Mouse (Mus musculus) naive thymus-derived CD4-positive, alpha-beta T cell, adult 2 months (primary cell): ENCODE data around the gene Vcl.

ENCODE experiments used
- DNase-seq: peaks from one replicate; pipeline ENCODE4 v3.0.0-alpha.2; 2011; ENCODE audit warnings: low read depth

Gene Vcl

DNA sequence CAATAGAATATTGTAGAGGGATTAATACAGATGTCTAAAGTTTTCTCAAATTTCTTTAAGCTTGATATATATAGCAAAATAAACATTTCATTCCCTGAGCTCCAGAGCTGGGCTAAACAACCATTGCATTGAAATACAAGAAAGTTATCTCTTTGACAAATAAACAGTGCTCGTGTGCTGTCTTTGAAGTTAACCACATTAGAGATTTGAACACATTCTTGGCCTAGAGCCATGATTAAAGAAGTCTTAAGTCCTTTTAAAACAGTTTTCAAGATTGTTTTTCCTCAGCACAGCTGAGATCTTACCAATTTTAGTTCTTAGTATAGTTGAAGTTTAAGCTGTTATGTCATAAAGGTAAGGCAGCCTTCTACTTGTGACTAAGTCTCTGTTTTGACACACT, 135.1 kb downstream of the Vcl start:
- DNase-seq: peak; percentile 51

DNA sequence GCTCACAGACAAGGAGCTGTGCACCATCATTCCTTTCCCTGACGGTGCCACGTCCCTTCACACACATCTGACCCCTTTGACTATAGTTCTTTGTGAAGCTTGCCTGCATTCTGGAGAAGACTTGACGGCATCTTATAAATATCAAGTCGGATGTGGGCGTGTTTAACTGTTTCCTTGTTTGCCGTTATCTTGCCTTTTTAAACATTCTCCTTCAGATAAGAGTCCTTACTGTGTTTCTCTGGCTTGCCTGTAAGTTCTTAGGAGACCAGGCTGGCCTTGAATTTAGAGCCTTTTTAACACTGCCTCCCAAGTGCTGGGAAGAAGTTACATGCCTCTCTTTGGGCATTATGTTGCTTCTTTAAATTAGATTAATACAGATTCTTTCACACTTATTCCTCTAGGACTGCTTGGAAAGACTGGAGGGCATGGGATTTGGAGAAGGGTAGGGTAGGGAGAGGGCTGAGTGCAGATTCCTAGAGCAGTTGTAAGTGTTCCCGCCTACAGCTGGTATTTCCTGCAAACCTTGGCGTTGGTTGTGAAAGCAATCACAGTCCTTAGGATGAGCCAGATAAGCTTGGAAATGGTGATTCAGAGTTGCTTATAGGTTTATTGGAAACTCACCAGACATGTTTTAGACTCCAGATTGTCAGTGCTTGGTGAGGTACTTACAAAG, 136.4 kb downstream of the Vcl start:
- no peak for DNase-seq

DNA sequence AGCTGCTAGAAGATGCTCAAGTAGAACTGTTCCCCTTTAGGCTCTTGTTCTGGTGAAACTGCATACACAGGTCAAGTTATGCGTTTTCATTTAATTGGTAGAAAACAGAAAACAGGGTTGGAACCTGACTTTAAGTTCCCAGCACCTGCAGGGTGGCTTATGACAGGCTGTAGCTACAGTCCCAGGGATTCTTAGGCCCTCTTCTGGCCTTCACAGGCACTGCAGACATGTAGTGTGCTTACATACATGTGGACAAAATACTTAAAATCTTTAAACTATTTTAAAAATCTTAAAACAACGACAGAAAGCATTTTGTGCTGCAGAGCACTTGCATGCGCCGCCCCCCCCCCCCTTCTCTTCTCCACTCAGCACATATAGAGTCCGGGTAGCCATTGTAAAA, 140.4 kb downstream of the Vcl start:
- DNase-seq: peak; percentile 14

DNA sequence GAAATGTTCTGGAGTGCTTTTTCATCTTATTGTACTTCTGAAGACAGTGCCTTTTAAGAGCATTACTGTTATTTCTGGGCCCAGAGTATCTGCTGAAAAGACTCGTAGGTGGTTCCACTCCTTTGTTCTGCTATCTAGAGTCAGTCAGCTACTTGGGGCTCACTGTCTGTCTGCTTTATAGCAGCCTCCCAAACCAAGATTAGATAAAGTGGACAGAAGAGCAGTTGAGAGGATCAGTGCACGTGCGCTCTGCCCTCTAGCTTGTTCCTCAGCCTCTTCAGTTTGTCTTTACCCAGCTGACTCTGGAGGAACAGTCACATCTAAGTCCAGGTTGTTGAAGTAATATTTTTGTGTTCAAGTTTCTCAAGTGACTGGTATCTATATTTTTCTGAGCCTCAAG, 144.8 kb downstream of the Vcl start:
- DNase-seq: no peak

DNA sequence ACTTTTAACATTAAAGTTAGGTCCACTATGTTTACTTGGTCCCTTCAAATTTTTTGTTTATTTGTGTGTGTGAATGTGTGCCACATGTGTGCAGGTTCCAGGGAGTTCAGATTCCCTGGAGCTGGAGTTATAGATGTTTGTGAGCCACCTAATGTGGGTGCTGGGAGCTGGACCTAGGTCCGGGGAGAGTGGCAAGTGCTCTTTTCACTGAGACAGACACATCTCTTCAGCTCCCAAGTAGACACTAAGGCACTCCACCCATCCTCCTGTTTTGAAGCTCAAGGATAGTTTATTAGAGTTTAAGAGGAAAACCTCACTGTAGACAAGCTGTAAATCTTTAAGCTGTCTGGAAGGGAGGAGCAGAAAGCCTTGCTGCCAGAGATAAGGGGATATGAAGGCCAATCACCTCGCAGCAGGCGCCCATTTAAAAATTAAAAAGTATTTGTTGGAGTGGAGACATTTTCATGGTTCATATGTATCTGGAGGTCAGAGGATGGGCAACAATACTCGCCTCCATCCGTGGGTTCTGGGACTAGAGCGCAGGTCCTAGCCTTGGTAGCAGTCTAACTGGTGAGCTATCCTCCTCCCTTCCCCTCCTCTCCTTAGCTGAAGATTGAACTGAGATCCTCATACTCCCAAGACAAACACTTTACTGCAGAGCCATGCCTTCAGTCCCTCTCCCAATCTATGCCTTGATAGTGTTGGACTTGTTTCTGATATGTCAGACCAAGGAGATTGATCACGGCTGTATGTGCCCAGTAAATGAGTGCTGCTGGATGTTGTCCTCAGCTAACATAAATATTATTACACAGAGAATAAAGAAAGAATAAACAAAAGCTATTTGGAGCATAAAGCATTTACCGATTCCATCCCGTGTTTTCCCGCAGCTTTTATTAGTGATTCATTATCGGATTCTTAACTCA, 145.5 kb downstream of the Vcl start:
- no peak for DNase-seq

DNA sequence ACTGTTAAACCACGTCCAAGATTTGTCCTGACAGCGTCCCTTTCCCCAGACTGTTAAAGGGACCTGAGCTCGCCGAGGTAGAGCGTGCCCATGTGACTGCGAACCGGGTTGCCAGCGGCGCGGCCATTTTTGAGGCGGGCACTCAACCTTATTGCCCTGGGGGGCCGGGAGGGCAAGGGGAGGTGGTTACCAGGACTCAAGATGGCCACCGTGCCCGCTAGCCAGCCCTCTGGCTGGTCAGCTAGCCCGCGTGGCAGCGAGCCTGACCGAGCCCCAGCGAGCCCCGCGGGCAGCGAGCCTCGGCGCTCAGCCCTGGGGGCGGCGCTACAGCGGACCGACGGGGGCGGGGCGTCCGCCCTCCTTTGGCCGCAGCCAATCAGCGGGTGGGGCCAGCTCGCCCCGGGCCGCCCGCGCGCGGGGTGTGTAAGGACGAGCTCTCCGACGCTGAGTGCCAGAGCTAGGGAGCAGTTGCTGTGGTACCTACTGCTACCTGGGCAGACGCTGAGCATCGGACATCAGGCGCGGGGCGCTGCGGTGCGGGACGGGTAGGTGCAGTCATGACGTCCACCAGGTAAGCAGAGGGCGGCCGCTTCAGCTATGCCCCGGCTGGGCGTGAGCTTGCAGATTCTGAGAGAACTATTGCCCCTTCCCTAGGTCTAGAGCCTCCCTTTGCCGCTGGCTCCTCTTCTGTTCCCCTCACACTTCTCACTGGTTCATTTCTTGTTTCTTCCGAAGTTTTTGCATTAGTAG, 146.7 kb downstream of the Vcl start:
- DNase-seq: peak; percentile 91

DNA sequence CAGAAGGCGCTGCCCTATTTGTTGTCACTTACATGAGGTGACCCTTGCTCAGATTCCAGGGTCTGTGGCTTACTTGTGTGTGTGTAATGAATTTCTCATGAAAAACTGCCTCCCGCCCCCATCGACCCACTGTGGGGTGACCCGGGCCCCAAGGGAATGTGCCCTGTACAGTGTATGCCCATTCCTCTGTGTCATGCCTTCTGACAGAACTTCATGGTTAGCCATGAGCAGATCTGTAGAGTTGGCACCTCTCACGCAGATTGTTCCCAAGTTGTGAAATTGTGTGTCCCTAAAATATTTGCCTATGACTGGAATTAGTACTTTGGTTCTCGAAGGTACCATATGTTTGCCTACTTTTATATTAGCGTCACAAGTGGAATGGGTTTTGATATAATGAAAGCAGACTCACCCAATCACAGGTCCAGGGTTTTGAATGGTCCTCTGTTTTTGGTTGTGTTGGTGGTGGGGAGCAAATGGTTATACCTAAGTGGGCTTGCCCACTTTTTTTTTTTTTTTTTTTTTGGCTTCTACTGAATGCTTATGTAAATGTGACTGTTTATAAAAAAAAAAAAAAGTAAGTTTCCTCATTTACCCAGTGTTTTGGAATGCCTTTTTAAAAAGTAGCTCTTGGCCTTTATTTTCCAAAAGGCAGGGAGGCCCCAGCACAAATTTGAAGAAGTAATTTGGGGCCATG, 147.4 kb downstream of the Vcl start:
- no peak for DNase-seq

DNA sequence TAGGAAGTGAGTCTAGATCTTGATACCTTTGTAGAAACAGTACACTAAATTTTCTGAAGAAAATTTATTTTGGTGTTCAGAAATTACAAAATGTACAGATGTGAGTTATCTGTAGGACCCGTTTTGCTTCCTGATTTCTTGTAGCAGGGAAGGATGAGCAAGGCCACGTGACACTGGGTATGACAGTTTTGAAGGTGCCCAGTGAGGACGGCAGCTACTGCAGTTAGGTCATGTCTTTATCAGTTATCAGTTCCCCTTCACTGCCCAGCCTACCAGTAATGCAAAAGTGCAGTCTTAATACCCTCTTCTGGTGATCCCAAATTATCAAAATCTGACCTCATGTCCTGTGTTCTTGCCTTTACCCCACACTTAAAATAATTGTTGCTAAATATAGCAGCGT, 148.7 kb downstream of the Vcl start:
- peak; percentile 13 for DNase-seq

DNA sequence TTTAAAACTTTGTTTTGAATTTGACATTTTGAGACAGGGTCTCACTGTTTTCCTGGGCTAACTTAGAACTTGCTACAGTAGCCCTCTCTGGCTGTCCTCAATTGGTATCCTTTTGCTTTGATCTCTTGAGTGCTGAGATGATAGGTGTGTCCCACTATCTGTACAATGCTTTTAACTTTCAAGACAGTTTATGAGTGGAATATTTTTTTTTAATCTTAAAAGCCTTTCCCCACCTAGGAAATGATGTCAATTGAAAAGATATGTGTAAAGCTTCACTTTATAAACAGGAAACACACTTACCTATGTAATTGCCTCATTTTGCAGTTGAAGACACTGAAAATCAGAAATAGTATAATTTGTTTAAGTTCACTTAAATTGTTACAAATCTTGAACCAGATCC, 149.3 kb downstream of the Vcl start:
- peak; percentile 65 for DNase-seq

DNA sequence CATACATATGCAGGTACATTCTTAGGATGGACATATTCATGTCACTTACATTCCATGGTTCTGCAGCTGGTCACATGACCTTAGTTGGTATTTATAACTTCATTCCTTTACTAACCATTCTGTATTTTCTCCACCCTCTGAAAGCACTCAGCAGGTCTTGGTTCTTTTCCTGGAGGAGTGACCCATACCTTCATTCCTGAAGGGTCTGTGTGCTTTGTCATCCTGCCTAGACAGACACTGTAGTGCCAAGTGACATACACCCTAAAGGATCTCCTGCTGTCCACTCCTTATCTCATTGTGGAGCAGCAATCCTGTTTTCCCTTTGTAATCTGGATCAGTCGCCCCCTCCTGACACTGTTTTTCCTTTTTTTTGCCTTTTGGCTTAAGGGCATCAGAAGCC, 153.6 kb downstream of the Vcl start:
- no peak for DNase-seq
